Mouse (Mus musculus): ENCODE results near the gene Zfand6. TPM values are rescaled to one million over a fixed set of nuclear protein-coding genes. Genes with fewer than 3 reads are reported as not detected.

The Zfand6 gene
- 10 to 100 TPM; 61.2 to 64.7 TPM for total RNA-seq (2021)

GRCm38 (mm10) chr7:84689251-84690100 is at the start of gene Zfand6:
Gene Zfand6, minus strand, starts transcription at chr7:84689959.
- intact Hi-C loops (cut with DNase I), result loop anchor here (2.0 kb wide), 1 partner anchor 85 kb away; no protein-coding TSS in a partner anchor
- DNase-seq (ENCODE audit: low spot score in 2 of 2), result peak; percentile 99

GRCm38 (mm10) chr7:84736803-84737202 is 47.0 kb upstream of the Zfand6 start:
- intact Hi-C loops (cut with DNase I), result no loop called here

GRCm38 (mm10) chr7:84733038-84733437 is 43.3 kb upstream of the Zfand6 start:
- no peak for DNase-seq (ENCODE audit: low spot score in 2 of 2)
- intact Hi-C loops (cut with DNase I), result no loop called here

More at GRCm38 (mm10) chr7:84736803-84737202, 47.0 kb upstream of the Zfand6 start:
- DNase-seq (ENCODE audit: low spot score in 2 of 2), result no peak

- DNase-seq (ENCODE audit: low spot score in 2 of 2), result no peak
- intact Hi-C loops (cut with DNase I), result no loop called here
Observed at GRCm38 (mm10) chr7:84732052-84732451, 42.3 kb upstream of the Zfand6 start.

- intact Hi-C loops (cut with DNase I), result no loop called here
- no peak for DNase-seq (ENCODE audit: low spot score in 2 of 2)
Observed at GRCm38 (mm10) chr7:84731076-84731475, 41.3 kb upstream of the Zfand6 start.

GRCm38 (mm10) chr7:84722804-84723459 is 33.2 kb upstream of the Zfand6 start:
- DNase-seq (ENCODE audit: low spot score in 2 of 2), result no peak
- intact Hi-C loops (cut with DNase I), result no loop called here

GRCm38 (mm10) chr7:84710287-84710958 is 20.7 kb upstream of the Zfand6 start:
- DNase-seq (ENCODE audit: low spot score in 2 of 2), result no peak
- intact Hi-C loops (cut with DNase I), result no loop called here

GRCm38 (mm10) chr7:84706877-84707276 is 17.1 kb upstream of the Zfand6 start:
- no peak for DNase-seq (ENCODE audit: low spot score in 2 of 2)
- intact Hi-C loops (cut with DNase I), result no loop called here

GRCm38 (mm10) chr7:84690101-84690509 is 346 bp upstream of the Zfand6 start:
- intact Hi-C loops (cut with DNase I), result loop anchor here (2.0 kb wide), 1 partner anchor 85 kb away; no protein-coding TSS in a partner anchor
- DNase-seq (ENCODE audit: low spot score in 2 of 2), result no peak

GRCm38 (mm10) chr7:84687653-84688580 is 1.8 kb downstream of the Zfand6 start:
- intact Hi-C loops (cut with DNase I), result no loop called here
- no peak for DNase-seq (ENCODE audit: low spot score in 2 of 2)

- intact Hi-C loops (cut with DNase I), result no loop called here
- no peak for DNase-seq (ENCODE audit: low spot score in 2 of 2)
Observed at GRCm38 (mm10) chr7:84686380-84686779, 3.4 kb downstream of the Zfand6 start.

GRCm38 (mm10) chr7:84684675-84685074 is 5.1 kb downstream of the Zfand6 start:
- DNase-seq (ENCODE audit: low spot score in 2 of 2), result no peak
- intact Hi-C loops (cut with DNase I), result no loop called here

GRCm38 (mm10) chr7:84681558-84681957 is 8.2 kb downstream of the Zfand6 start:
- intact Hi-C loops (cut with DNase I), result no loop called here
- DNase-seq (ENCODE audit: low spot score in 2 of 2), result no peak

GRCm38 (mm10) chr7:84680931-84681330 is 8.8 kb downstream of the Zfand6 start:
- intact Hi-C loops (cut with DNase I), result no loop called here
- DNase-seq (ENCODE audit: low spot score in 2 of 2), result no peak

- intact Hi-C loops (cut with DNase I), result no loop called here
Observed at GRCm38 (mm10) chr7:84680092-84680491, 9.7 kb downstream of the Zfand6 start.

GRCm38 (mm10) chr7:84679264-84679663 is 10.5 kb downstream of the Zfand6 start:
- intact Hi-C loops (cut with DNase I), result no loop called here
- peak; percentile 74 to 95 for DNase-seq (ENCODE audit: low spot score in 2 of 2)

More at GRCm38 (mm10) chr7:84680092-84680491, 9.7 kb downstream of the Zfand6 start:
- DNase-seq (ENCODE audit: low spot score in 2 of 2), result no peak

GRCm38 (mm10) chr7:84673103-84673502 is 16.7 kb downstream of the Zfand6 start:
- DNase-seq (ENCODE audit: low spot score in 2 of 2), result no peak
- intact Hi-C loops (cut with DNase I), result no loop called here

GRCm38 (mm10) chr7:84669554-84670152 is 20.1 kb downstream of the Zfand6 start:
- intact Hi-C loops (cut with DNase I), result no loop called here
- DNase-seq (ENCODE audit: low spot score in 2 of 2), result no peak

- DNase-seq (ENCODE audit: low spot score in 2 of 2), result no peak
- intact Hi-C loops (cut with DNase I), result no loop called here
Observed at GRCm38 (mm10) chr7:84667946-84668345, 21.8 kb downstream of the Zfand6 start.
